Mouse (Mus musculus) liver, embryonic 14.5 days (tissue): ENCODE measurements around the gene Rin3. TPM values are rescaled to one million over a fixed set of nuclear protein-coding genes. Genes with fewer than 3 reads are reported as not detected.

Experiments used
- ATAC-seq: fragments of 200-750 bp; cut with Nextera tagmentation; 2 replicates; pipeline ENCODE4 v1.8.0; 2017; ENCODE audit warnings: moderate number of reproducible peaks, mild to moderate bottlenecking, moderate library complexity; ENCODE audit not compliant: insufficient read depth
- DNase-seq, 3 experiments: peaks; one replicate each; pipeline ENCODE4 v3.0.0-alpha.2; 2012 to 2013; ENCODE audit warnings: low read depth in 3 of 3, low spot score in 3 of 3
- H3K27ac ChIP-seq: fragments of 300-500 bp; sonication (generic); 2 replicates; pipeline ENCODE4 v1.5.1; 2014; ENCODE audit warnings: moderate library complexity, mild to moderate bottlenecking, control low read depth, inconsistent platforms
- H3K27me3 ChIP-seq: fragments of 300-500 bp; sonication (generic); 2 replicates; pipeline ENCODE4 v1.6.1; 2014; ENCODE audit warnings: mild to moderate bottlenecking, low read length, moderate library complexity; ENCODE audit not compliant: control insufficient read depth, insufficient read depth
- H3K36me3 ChIP-seq: fragments of 300-500 bp; sonication (generic); replicated peaks from 2 replicates; pipeline ENCODE4 v1.6.1; 2014; ENCODE audit warnings: low read depth; ENCODE audit not compliant: control insufficient read depth, insufficient read depth
- H3K4me1 ChIP-seq, 2 experiments: fragments of 200-500 bp in 1 of 2; fragments of 300-500 bp in 1 of 2; sonication (generic) in 1 of 2; replicated peaks; 2 replicates each; pipeline ENCODE4 v1.6.1; 2012 to 2014; ENCODE audit warnings: antibody characterized with exemption in 1 of 2, inconsistent platforms in 1 of 2, low read length in 1 of 2; ENCODE audit not compliant: control insufficient read depth in 2 of 2, insufficient read depth in 2 of 2
- H3K4me2 ChIP-seq: fragments of 300-500 bp; sonication (generic); 2 replicates; pipeline ENCODE4 v1.6.1; 2014; ENCODE audit warnings: low read depth, mild to moderate bottlenecking, control low read depth, moderate library complexity
- H3K4me3 ChIP-seq, 2 experiments: fragments of 200-500 bp in 1 of 2; fragments of 300-500 bp in 1 of 2; sonication (generic) in 1 of 2; 2 replicates each; pipeline ENCODE4 v1.5.1; 2012 to 2014; ENCODE audit warnings: low read depth in 2 of 2, low read length in 2 of 2, mild to moderate bottlenecking in 2 of 2, control low read depth in 1 of 2, inconsistent platforms in 1 of 2, moderate library complexity in 1 of 2; ENCODE audit not compliant: insufficient read depth in 1 of 2
- H3K9ac ChIP-seq: fragments of 300-500 bp; sonication (generic); replicated peaks from 2 replicates; pipeline ENCODE4 v1.6.1; 2014; ENCODE audit warnings: mild to moderate bottlenecking, control low read depth, moderate library complexity
- H3K9me3 ChIP-seq: fragments of 300-500 bp; sonication (generic); 2 replicates; pipeline ENCODE4 v1.6.1; 2016; ENCODE audit warnings: low read length, mixed read lengths; ENCODE audit not compliant: control insufficient read depth
- CTCF ChIP-seq: IDR thresholded peaks from 2 replicates; pipeline ENCODE4 v1.5.1; 2016; ENCODE audit warnings: antibody characterized with exemption, low read depth, control low read depth
- EP300 ChIP-seq: IDR thresholded peaks from 2 replicates; pipeline ENCODE4 v1.6.1; 2016; ENCODE audit warnings: antibody characterized with exemption, low read depth
- WGBS: fragments of 180-500 bp; shearing (Covaris S2); extraction: QIAGEN DNeasy Blood & Tissue Kit; methylation state at CpG from one replicate; pipeline ENCODE4 v1.1.7; 2014; ENCODE audit not compliant: insufficient replicate concordance; 5-methylcytosine and 5-hydroxymethylcytosine counted together
- polyA plus RNA-seq, 2 experiments: library from polyadenylated mRNA; depleted of rRNA in 1 of 2; stranded (reverse) in 1 of 2; unstranded in 1 of 2; fragments of >200 nt; fragmentation: Nextera tagmentation in 1 of 2; extraction: Ambion mirVana in 1 of 2; gene quantifications; 2 replicates each; pipeline versions ENCODE4 v1.2.1 to v1.2.3; 2012 to 2014

Rin3 gene
- polyA plus RNA-seq, 2 experiments: 3.1 to 4.5 TPM

GRCm38 (mm10) chr12:102246226-102246625 is 36.6 kb upstream of the Rin3 start:
- TF ChIP-seq EP300 (no peak), CTCF (no peak)
- no peaks in the 10 kb centered on the region for H3K9me3 ChIP-seq
- no peak for DNase-seq
- no peak for ATAC-seq
- H3K9ac ChIP-seq: no peak overlapping the region
- 57% methylated on average over 5 of the region's 5 CpGs for WGBS
- no peaks in the 10 kb centered on the region for H3K36me3 ChIP-seq
- H3K27ac ChIP-seq: no peak overlapping the region
- H3K4me2 ChIP-seq: no peak overlapping the region
- no peak overlapping the region for H3K4me3 ChIP-seq
- H3K4me1 ChIP-seq: no peaks in the 10 kb centered on the region
- H3K27me3 ChIP-seq: no peaks in the 10 kb centered on the region

- Histone ChIP-seq H3K4me3 (no peak overlapping the region), H3K27me3 (no peaks in the 10 kb centered on the region), H3K4me2 (no peak overlapping the region), H3K9me3 (no peaks in the 10 kb centered on the region), H3K9ac (no peak overlapping the region), H3K36me3 (no peaks in the 10 kb centered on the region), H3K4me1 (no peaks in the 10 kb centered on the region), H3K27ac (no peak overlapping the region)
- TF ChIP-seq EP300: no peak
- no peak for TF ChIP-seq CTCF
- 70% methylated on average over 6 of the region's 6 CpGs for WGBS
- ATAC-seq (no peak), DNase-seq (no peak)
Measured at GRCm38 (mm10) chr12:102248104-102248503, 34.7 kb upstream of the Rin3 start.

DNA sequence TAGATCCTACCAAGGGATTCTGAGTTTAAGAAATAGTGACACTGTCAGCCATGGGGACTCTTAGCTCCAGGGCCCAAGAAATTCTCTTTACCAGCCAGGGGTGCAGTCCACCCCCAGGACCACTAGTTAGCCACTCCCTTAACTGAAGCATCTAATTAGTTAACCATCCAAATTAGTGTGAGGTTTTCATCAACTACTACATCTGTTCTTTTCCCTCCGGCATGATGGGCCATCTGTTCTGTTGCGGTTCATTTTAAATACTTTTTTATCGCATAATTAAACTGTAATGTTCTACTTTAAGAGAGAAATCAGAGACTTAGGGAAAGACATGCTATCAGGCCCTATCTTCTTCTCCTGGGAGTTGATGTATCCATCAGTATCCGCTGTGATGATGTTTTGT is 32.5 kb upstream of the Rin3 start:
- WGBS: 66% methylated on average over 4 of the region's 4 CpGs
- H3K27ac ChIP-seq: no peak overlapping the region
- no peak for DNase-seq
- H3K4me1 ChIP-seq: no peaks in the 10 kb centered on the region
- TF ChIP-seq CTCF: no peak
- TF ChIP-seq EP300: no peak
- H3K4me2 ChIP-seq: no peak overlapping the region
- no peaks in the 10 kb centered on the region for H3K36me3 ChIP-seq
- no peak overlapping the region for H3K9ac ChIP-seq
- H3K9me3 ChIP-seq: no peaks in the 10 kb centered on the region
- no peaks in the 10 kb centered on the region for H3K27me3 ChIP-seq
- no peak overlapping the region for H3K4me3 ChIP-seq
- ATAC-seq: no peak

DNA sequence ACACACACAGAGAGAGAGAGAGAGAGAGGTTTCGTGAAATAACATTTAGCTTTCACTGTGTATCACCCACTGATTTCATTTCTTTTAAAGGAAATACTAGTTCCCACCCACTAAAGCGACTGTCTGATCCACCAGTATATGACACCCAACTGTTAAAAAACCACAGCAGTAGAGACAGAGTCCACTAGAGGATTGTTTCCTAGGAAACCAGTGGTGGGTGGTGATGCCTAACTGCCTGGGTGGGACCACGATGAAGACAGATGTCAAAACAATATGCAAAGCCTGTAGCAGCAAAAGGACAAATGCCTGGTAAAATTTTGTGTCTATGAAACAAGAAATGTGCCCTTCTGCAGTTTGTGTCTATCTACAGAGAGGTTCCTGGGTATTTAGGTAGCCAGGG is 31.8 kb upstream of the Rin3 start:
- H3K27ac ChIP-seq: no peak overlapping the region
- DNase-seq (no peak), ATAC-seq (no peak)
- H3K9me3 ChIP-seq: no peaks in the 10 kb centered on the region
- H3K4me2 ChIP-seq: no peak overlapping the region
- no peak overlapping the region for H3K4me3 ChIP-seq
- no peak overlapping the region for H3K9ac ChIP-seq
- WGBS: 43% methylated on average over 3 of the region's 3 CpGs
- H3K36me3 ChIP-seq: no peaks in the 10 kb centered on the region
- no peaks in the 10 kb centered on the region for H3K4me1 ChIP-seq
- no peak for TF ChIP-seq EP300
- TF ChIP-seq CTCF: no peak
- no peaks in the 10 kb centered on the region for H3K27me3 ChIP-seq

- no peaks in the 10 kb centered on the region for H3K9me3 ChIP-seq
- no peak for DNase-seq
Measured at GRCm38 (mm10) chr12:102251985-102252384, 30.9 kb upstream of the Rin3 start.

DNA sequence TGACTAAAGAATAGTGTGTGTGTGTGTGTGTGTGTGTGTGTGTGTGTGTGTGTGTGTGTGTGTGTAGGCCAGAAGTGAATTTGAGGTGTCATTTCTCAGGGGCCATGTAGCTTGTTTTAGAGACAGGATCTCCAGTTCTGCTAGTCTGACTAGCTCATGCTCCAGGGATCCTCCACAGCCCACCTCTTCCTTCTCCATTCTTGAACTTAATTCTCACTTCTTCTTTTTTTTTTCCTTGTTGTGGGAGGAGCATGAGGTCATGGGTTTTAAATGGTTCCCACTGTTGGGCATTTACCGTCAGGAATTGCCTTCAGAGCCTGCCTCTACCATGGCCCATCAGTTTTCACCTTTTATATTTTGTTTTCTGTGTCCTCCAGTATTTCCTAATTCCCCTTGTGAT is 30.3 kb upstream of the Rin3 start:
- no peak overlapping the region for H3K4me2 ChIP-seq
- no peak overlapping the region for H3K9ac ChIP-seq
- no peaks in the 10 kb centered on the region for H3K36me3 ChIP-seq
- no peak for DNase-seq
- ATAC-seq: no peak
- no peaks in the 10 kb centered on the region for H3K9me3 ChIP-seq
- H3K4me3 ChIP-seq: no peak overlapping the region
- TF ChIP-seq EP300: no peak
- no peak overlapping the region for H3K27ac ChIP-seq
- no peaks in the 10 kb centered on the region for H3K27me3 ChIP-seq
- WGBS: 35% methylated on average over 1 of the region's 1 CpGs
- H3K4me1 ChIP-seq: no peaks in the 10 kb centered on the region

More at GRCm38 (mm10) chr12:102251985-102252384, 30.9 kb upstream of the Rin3 start:
- Histone ChIP-seq H3K4me3 (no peak overlapping the region), H3K4me1 (no peaks in the 10 kb centered on the region), H3K4me2 (no peak overlapping the region), H3K36me3 (no peaks in the 10 kb centered on the region), H3K27me3 (no peaks in the 10 kb centered on the region), H3K9ac (no peak overlapping the region), H3K27ac (no peak overlapping the region)
- WGBS: 59% methylated on average over 3 of the region's 3 CpGs
- TF ChIP-seq EP300 (no peak), CTCF (no peak)
- ATAC-seq: no peak
